Mouse (Mus musculus) layer of hippocampus, adult 2 months (tissue): Measurements from ENCODE around the gene Bmpr1b. TPM values are rescaled to one million over a fixed set of nuclear protein-coding genes. Genes with fewer than 3 reads are reported as not detected.

Source experiments
- DNase-seq, 2 experiments: peaks; one replicate each; pipeline ENCODE4 v3.0.0; 2022; ENCODE audit warnings: low spot score in 2 of 2
- H3K27ac ChIP-seq: fragments of 200-600 bp; 2 replicates; pipeline ENCODE4 v1.8.1; 2022
- H3K4me3 ChIP-seq: fragments of 200-600 bp; 2 replicates; pipeline ENCODE4 v1.8.1; 2022; ENCODE audit warnings: mild to moderate bottlenecking
- CTCF ChIP-seq: fragments of 200-600 bp; conservative IDR thresholded peaks from 2 replicates; pipeline ENCODE4 v1.8.1; 2022; ENCODE audit warnings: antibody characterized with exemption, mild to moderate bottlenecking, moderate library complexity
- total RNA-seq, 2 experiments: library from RNA; stranded (reverse); gene quantifications; 2 replicates each; pipeline ENCODE4 v1.2.3; 2021

The Bmpr1b gene
- total RNA-seq, 2 experiments from 2014 or later, result 19.7 to 21.0 TPM

GRCm38 (mm10) chr3:142161405-142161804 is 7.8 kb downstream of the Bmpr1b start:
- no peak for TF ChIP-seq CTCF
- H3K4me3 ChIP-seq, result no peak overlapping the region
- DNase-seq, result no peak
- no peak overlapping the region for H3K27ac ChIP-seq

- DNase-seq, result no peak
- no peak overlapping the region for H3K27ac ChIP-seq
- no peak for TF ChIP-seq CTCF
- no peak overlapping the region for H3K4me3 ChIP-seq
Measured at GRCm38 (mm10) chr3:142151980-142152379, 17.2 kb downstream of the Bmpr1b start.

DNA sequence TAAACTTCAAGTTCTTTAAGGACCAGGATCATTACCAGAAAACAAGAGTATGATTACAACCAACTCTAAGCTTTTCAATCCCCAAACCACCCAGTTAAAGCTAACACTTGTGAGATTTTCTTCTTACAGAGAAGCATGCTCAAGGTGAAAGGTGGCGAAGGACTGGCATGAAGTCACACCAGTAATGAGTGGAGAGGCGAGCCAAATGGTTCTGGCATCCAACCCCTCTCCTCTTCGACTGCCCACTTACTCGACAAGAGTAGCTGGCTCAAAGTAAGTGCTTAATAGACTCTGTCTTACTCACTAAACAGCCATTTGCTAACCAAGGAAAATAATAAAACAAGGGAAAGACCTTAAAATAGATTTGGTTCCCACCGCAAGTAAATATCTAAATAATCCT is 30.4 kb downstream of the Bmpr1b start:
- H3K4me3 ChIP-seq, result no peak overlapping the region
- no peak for DNase-seq
- no peak for TF ChIP-seq CTCF
- H3K27ac ChIP-seq, result no peak overlapping the region

- DNase-seq, result no peak
- TF ChIP-seq CTCF, result no peak
- no peak overlapping the region for H3K4me3 ChIP-seq
- no peak overlapping the region for H3K27ac ChIP-seq
Measured at GRCm38 (mm10) chr3:142126379-142126778, 42.8 kb downstream of the Bmpr1b start.

GRCm38 (mm10) chr3:142125556-142125955 is 43.7 kb downstream of the Bmpr1b start:
- H3K4me3 ChIP-seq, result no peak overlapping the region
- H3K27ac ChIP-seq, result no peak overlapping the region
- no peak for TF ChIP-seq CTCF
- no peak for DNase-seq

GRCm38 (mm10) chr3:142124255-142124654 is 45.0 kb downstream of the Bmpr1b start:
- Histone ChIP-seq H3K27ac (no peak overlapping the region), H3K4me3 (no peak overlapping the region)
- TF ChIP-seq CTCF, result no peak
- no peak for DNase-seq

DNA sequence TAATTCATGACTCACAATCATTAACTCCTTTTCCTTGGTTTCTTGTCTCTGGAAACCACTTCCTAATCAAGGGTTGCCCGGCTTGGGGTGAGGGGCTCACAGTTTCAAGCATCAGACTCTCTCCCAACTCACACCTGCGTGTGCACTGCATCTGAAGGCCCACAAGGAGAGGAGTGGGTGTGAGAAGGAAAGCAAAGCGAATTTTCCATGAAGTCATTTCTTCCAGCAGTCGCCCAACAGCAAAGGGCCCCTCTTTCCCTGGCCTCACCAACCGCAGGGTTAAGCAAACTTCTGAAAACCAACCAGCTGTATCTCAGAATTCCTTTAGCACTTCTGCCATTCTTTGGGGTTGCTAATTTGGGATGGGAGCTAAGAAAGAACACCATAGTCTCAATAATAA is 46.8 kb downstream of the Bmpr1b start:
- H3K27ac ChIP-seq, result no peak overlapping the region
- no peak for DNase-seq
- no peak for TF ChIP-seq CTCF
- H3K4me3 ChIP-seq, result no peak overlapping the region

DNA sequence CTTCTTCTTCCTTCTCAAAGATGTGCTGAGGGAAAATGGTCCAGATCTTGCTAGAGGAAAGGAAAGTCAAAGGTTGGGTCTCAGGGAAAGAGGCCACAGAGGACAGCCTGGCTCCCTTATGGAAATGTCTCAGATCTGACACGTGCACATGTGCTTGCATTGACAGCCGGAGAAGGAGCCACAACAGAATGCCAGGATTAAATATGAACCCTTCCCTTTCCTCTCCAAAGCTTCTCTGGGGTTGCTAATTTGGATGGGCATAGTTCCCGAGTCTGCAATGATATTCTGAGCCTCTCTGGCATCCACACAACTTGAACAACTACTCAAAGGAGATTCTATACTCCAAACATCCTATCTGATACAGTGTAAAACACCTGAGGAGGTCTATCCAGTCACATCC is 48.4 kb downstream of the Bmpr1b start:
- no peak overlapping the region for H3K27ac ChIP-seq
- no peak for TF ChIP-seq CTCF
- no peak for DNase-seq
- no peak overlapping the region for H3K4me3 ChIP-seq

- Histone ChIP-seq H3K4me3 (no peak overlapping the region), H3K27ac (no peak overlapping the region)
- no peak for DNase-seq
- TF ChIP-seq CTCF, result no peak
Measured at GRCm38 (mm10) chr3:142114762-142115316, 54.4 kb downstream of the Bmpr1b start.

- no peak overlapping the region for H3K27ac ChIP-seq
- no peak for DNase-seq
- no peak overlapping the region for H3K4me3 ChIP-seq
- no peak for TF ChIP-seq CTCF
Measured at GRCm38 (mm10) chr3:142114190-142114589, 55.0 kb downstream of the Bmpr1b start.

DNA sequence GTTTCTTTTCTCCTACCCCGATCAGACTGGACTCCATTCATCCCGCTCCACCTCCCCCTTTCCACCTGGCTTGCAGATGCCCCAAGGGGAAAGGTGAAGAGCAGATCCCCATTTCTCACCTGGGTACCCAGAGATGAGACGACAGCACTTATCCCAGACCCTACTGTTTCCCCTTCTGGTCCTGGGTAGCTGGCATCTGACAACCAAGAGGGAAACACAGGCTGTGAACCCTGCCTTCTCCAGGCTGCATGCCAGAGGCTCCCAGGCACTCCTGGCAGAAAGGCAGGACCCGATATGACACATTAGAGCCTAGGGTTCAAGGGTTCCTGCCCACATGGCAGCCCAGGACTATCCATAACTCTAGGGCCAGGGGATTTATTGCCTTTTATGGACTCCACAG is 56.0 kb downstream of the Bmpr1b start:
- TF ChIP-seq CTCF, result no peak
- H3K27ac ChIP-seq, result no peak overlapping the region
- DNase-seq, result no peak
- H3K4me3 ChIP-seq, result no peak overlapping the region

DNA sequence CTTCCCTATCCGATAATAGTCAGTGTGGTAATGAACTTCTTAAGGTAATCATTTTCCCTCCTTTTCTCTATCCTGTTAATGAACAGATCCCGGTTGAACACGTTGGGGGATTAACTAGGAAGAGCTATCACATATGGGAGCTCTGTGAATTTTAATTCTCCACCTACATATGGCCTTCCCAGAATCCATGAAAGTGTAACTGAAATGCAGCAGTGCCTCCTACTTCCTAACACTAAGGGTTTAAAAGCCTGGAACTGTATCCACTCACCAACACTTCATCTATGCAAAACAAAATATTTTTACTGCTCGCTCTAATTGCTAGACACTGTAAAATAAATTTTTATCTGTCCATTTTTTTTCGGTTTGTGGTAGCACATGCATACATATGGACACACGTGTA is 63.0 kb downstream of the Bmpr1b start:
- TF ChIP-seq CTCF, result no peak
- peak in 1 of 2 experiments; percentile 10 for DNase-seq
- no peak overlapping the region for H3K4me3 ChIP-seq
- H3K27ac ChIP-seq, result no peak overlapping the region

DNA sequence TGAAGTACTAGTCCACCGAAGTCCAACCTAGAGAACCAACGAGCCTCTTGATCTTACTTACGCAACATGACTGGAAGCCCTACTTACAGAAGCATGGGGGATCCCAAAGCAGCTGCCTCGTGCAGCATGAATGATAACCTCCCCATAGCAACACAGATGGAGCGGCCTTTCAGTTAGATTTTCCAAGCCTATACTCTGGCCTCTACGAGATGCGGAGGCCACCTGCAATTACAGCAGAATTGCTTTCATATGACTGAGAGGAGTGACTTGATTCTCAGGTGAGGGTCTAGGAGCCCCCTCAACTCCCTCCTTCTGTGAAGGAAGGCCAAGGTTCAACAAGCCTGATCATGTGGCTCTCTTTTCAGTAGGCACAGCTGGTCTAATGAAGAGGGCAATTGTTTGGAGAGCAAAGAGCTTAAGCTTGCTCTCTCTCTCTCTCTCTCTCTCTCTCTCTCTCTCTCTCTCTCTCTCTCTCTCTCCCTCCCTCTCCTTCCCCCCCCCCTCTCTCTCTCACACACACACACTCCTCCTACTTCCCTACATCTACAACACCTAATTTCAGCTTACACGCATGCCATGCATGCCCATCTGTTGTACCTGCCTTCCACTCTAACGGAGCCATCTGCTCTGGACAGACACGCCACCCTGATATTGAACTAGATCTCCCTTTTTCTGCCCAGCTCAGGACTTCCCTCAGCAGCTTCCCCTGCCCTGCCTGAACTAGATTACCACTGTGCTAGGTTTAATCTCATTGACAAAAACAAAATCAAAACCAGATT is 65.0 kb downstream of the Bmpr1b start:
- TF ChIP-seq CTCF, result no peak
- Histone ChIP-seq H3K4me3 (no peak overlapping the region), H3K27ac (no peak overlapping the region)
- DNase-seq, result no peak

DNA sequence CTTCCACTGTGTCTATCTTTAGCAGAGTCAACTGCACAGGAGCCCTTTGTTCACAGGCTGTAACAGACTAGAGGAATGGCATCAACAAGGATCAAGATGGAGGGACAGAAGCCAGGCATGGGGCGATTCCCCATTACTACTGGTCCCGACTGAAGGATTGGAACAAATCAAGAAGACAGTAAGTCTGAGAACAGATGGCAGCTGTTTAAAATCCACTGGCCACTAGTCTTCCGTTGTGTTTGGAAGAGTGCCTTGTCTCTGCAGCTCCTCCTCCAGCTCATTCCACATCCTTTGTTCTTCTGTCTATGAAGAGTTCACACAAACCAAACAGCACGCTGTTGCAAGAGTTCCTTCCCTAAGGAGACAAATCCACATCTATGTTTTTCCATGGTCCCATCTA is 65.6 kb downstream of the Bmpr1b start:
- no peak for DNase-seq
- TF ChIP-seq CTCF, result no peak
- no peak overlapping the region for H3K4me3 ChIP-seq
- H3K27ac ChIP-seq, result no peak overlapping the region
